Mouse (Mus musculus): Measurements from ENCODE around the gene Gm37419.

- TF ChIP-seq CTCF (IDR thresholded peaks at IDR 0.05; ENCODE audit: low read depth) (no peak), EP300 (IDR thresholded peaks at IDR 0.05; ENCODE audit: low read depth) (no peak)
Measured at GRCm38 (mm10) chr16:24012066-24012465, 23.8 kb downstream of the Gm37419 start.

All from liver, embryonic 14.5 days (tissue).